Mouse (Mus musculus) MEL (cell line): ENCODE results near the gene Gm21970.

Source experiments
- BHLHE40 ChIP-seq: IDR thresholded peaks from 2 replicates; pipeline ENCODE4 v1.6.1; 2012; ENCODE audit warnings: low read depth, mild to moderate bottlenecking, inconsistent platforms, low read length, improper control_type of control experiment, borderline replicate concordance
- CTCF ChIP-seq, 3 experiments: IDR thresholded peaks in 2 of 3; conservative IDR thresholded peaks in 1 of 3; 2 replicates each; pipeline ENCODE4 v1.5.1; 2011 to 2012; ENCODE audit warnings: low read length in 3 of 3, low read depth in 2 of 3, mild to moderate bottlenecking in 2 of 3, improper control_type of control experiment in 1 of 3, inconsistent platforms in 1 of 3, mixed read lengths in 1 of 3, moderate library complexity in 1 of 3; ENCODE audit not compliant: control insufficient read depth in 1 of 3, insufficient read depth in 1 of 3, poor library complexity in 1 of 3, severe bottlenecking in 1 of 3
- E2F4 ChIP-seq: IDR thresholded peaks from 2 replicates; pipeline ENCODE4 v1.6.1; 2011; ENCODE audit warnings: low read depth, low read length, improper control_type of control experiment, borderline replicate concordance
- EP300 ChIP-seq, 2 experiments: IDR thresholded peaks; 2 replicates each; pipeline ENCODE4 v1.6.1; 2011; ENCODE audit warnings: improper control_type of control experiment in 2 of 2, low read length in 2 of 2, low read depth in 1 of 2, mild to moderate bottlenecking in 1 of 2
- ETS1 ChIP-seq: IDR thresholded peaks from 2 replicates; pipeline ENCODE4 v1.6.1; 2012; ENCODE audit warnings: low read depth, mild to moderate bottlenecking, inconsistent platforms, low read length, improper control_type of control experiment, moderate library complexity
- GATA1 ChIP-seq: IDR thresholded peaks from 2 replicates; pipeline ENCODE4 v1.6.1; 2011; ENCODE audit warnings: low read depth, low read length, improper control_type of control experiment
- HCFC1 ChIP-seq: IDR thresholded peaks from 2 replicates; pipeline ENCODE4 v1.6.1; 2012; ENCODE audit warnings: low read depth, mild to moderate bottlenecking, inconsistent platforms, low read length, improper control_type of control experiment, moderate library complexity
- MXI1 ChIP-seq: IDR thresholded peaks from 2 replicates; pipeline ENCODE4 v1.6.1; 2011; ENCODE audit warnings: mild to moderate bottlenecking, low read depth, low read length, improper control_type of control experiment
- POLR2A ChIP-seq, 2 experiments: IDR thresholded peaks; 2 replicates each; pipeline ENCODE4 v1.6.1; 2011 to 2012; ENCODE audit warnings: low read length in 2 of 2, mild to moderate bottlenecking in 2 of 2, control low read depth in 1 of 2, improper control_type of control experiment in 1 of 2, low read depth in 1 of 2, moderate library complexity in 1 of 2; ENCODE audit not compliant: control insufficient read depth in 1 of 2, insufficient read depth in 1 of 2, poor library complexity in 1 of 2
- RAD21 ChIP-seq: IDR thresholded peaks from 2 replicates; pipeline ENCODE4 v1.6.1; 2011; ENCODE audit warnings: mild to moderate bottlenecking, low read depth, low read length, improper control_type of control experiment
- SIN3A ChIP-seq: IDR thresholded peaks from 2 replicates; pipeline ENCODE4 v1.6.1; 2012; ENCODE audit warnings: low read length, improper control_type of control experiment, inconsistent platforms
- TAL1 ChIP-seq: IDR thresholded peaks from 2 replicates; pipeline ENCODE4 v1.6.1; 2012; ENCODE audit warnings: mild to moderate bottlenecking, inconsistent platforms, low read length, moderate library complexity, mixed read lengths
- ZC3H11A ChIP-seq: IDR thresholded peaks from 2 replicates; pipeline ENCODE4 v1.6.1; 2012; ENCODE audit warnings: low read depth, mild to moderate bottlenecking, inconsistent platforms, low read length, improper control_type of control experiment

DNA sequence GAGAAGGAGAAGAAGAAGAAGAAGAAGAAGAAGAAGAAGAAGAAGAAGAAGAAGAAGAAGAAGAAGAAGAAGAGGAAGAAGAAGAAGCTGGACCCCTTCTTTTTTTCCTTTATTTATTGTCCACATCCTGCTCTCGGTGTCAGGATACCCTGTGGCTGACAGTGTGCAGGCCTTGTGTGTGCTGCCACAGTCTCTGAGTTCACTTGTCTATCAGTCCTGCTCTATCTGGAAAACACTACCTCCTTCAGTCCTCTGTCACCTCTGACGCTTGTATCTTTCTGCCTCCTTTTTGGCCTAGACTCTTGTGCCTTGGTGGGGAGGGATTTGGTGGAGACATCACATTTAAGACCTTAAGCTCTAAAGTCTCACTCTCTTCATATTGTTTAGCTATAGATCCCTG, 71.9 kb downstream of the Gm21970 start:
- no peak for TF ChIP-seq CTCF (IDR thresholded peaks at IDR 0.05 in 2 of 3, conservative IDR thresholded peaks at IDR 0.05 in 1 of 3; ENCODE audit: control insufficient read depth in 1 of 3, insufficient read depth in 1 of 3, low read depth in 2 of 3, low read length in 3 of 3, poor library complexity in 1 of 3, severe bottlenecking in 1 of 3)
- no peak for TF ChIP-seq POLR2A (IDR thresholded peaks at IDR 0.05; ENCODE audit: control insufficient read depth in 1 of 2, insufficient read depth in 1 of 2, low read depth in 1 of 2, low read length in 2 of 2, poor library complexity in 1 of 2)
- no peak for TF ChIP-seq EP300 (IDR thresholded peaks at IDR 0.05; ENCODE audit: low read depth in 1 of 2, low read length in 2 of 2)
- no peak for TF ChIP-seq SIN3A
- TF ChIP-seq BHLHE40: no peak
- no peak for TF ChIP-seq GATA1
- TF ChIP-seq TAL1: no peak
- no peak for TF ChIP-seq RAD21
- TF ChIP-seq HCFC1: no peak
- no peak for TF ChIP-seq MXI1
- TF ChIP-seq ZC3H11A: no peak
- no peak for TF ChIP-seq E2F4
- TF ChIP-seq ETS1: no peak
